Mouse (Mus musculus): Measurements from ENCODE around the gene Nrsn2.

The Nrsn2 gene

GRCm38 (mm10) chr2:152376345-152376741 lies at the start of gene Nrsn2:
TSS of gene Nrsn2 (minus strand) at chr2:152376638.
- in situ Hi-C loops (cut with MseI, MboI): no loop called here

GRCm38 (mm10) chr2:152415786-152416185 lies 39.3 kb upstream of the Nrsn2 start:
- in situ Hi-C loops (cut with MseI, MboI): no loop called here

GRCm38 (mm10) chr2:152415287-152415686 lies 38.8 kb upstream of the Nrsn2 start, which contains the start of gene 6820408C15Rik:
TSS of gene 6820408C15Rik (plus strand) at chr2:152415587.
- in situ Hi-C loops (cut with MseI, MboI): no loop called here

- in situ Hi-C loops (cut with MseI, MboI): no loop called here
Measured at GRCm38 (mm10) chr2:152414591-152415165, 38.2 kb upstream of the Nrsn2 start, which contains the start of gene Zcchc3. TSS of gene Zcchc3 (minus strand) at chr2:152415027.

- in situ Hi-C loops (cut with MseI, MboI): no loop called here
Measured at GRCm38 (mm10) chr2:152413765-152414584, 37.5 kb upstream of the Nrsn2 start.

- in situ Hi-C loops (cut with MseI, MboI): no loop called here
Measured at GRCm38 (mm10) chr2:152413158-152413764, 36.8 kb upstream of the Nrsn2 start.

- in situ Hi-C loops (cut with MseI, MboI): no loop called here
Measured at GRCm38 (mm10) chr2:152412526-152413157, 36.2 kb upstream of the Nrsn2 start.

GRCm38 (mm10) chr2:152411471-152411870 lies 35.0 kb upstream of the Nrsn2 start:
- in situ Hi-C loops (cut with MseI, MboI): no loop called here

- in situ Hi-C loops (cut with MseI, MboI): no loop called here
Measured at GRCm38 (mm10) chr2:152410971-152411371, 34.5 kb upstream of the Nrsn2 start.

GRCm38 (mm10) chr2:152409781-152410180 lies 33.3 kb upstream of the Nrsn2 start:
- in situ Hi-C loops (cut with MseI, MboI): no loop called here

- in situ Hi-C loops (cut with MseI, MboI): no loop called here
Measured at GRCm38 (mm10) chr2:152406126-152406525, 29.7 kb upstream of the Nrsn2 start.

GRCm38 (mm10) chr2:152399122-152399542 lies 22.7 kb upstream of the Nrsn2 start:
- in situ Hi-C loops (cut with MseI, MboI): no loop called here

GRCm38 (mm10) chr2:152398691-152399090 lies 22.3 kb upstream of the Nrsn2 start:
- in situ Hi-C loops (cut with MseI, MboI): no loop called here

GRCm38 (mm10) chr2:152397680-152398435 lies 21.4 kb upstream of the Nrsn2 start, which contains the start of gene Sox12:
TSS of gene Sox12 (minus strand) at chr2:152398063.
- in situ Hi-C loops (cut with MseI, MboI): no loop called here

GRCm38 (mm10) chr2:152397004-152397589 lies 20.7 kb upstream of the Nrsn2 start:
- in situ Hi-C loops (cut with MseI, MboI): no loop called here

GRCm38 (mm10) chr2:152396110-152397003 lies 19.9 kb upstream of the Nrsn2 start:
- in situ Hi-C loops (cut with MseI, MboI): no loop called here

- in situ Hi-C loops (cut with MseI, MboI): no loop called here
Measured at GRCm38 (mm10) chr2:152395271-152395920, 19.0 kb upstream of the Nrsn2 start.

- in situ Hi-C loops (cut with MseI, MboI): no loop called here
Measured at GRCm38 (mm10) chr2:152393225-152394017, 17.0 kb upstream of the Nrsn2 start.

Measured in mouse trophoblast stem cell (cell line).